Mouse (Mus musculus) kidney, embryonic 15.5 days (tissue): ENCODE results near the gene Sorcs2. TPM values are rescaled to one million over a fixed set of nuclear protein-coding genes. Genes with fewer than 3 reads are reported as not detected.

ENCODE experiments used
- ATAC-seq: fragments of 200-750 bp; cut with Nextera tagmentation; replicated peaks from 2 replicates; pipeline ENCODE4 v1.8.0; 2017; ENCODE audit warnings: moderate TSS enrichment; ENCODE audit not compliant: low FRiP score
- H3K27ac ChIP-seq: fragments of 300-500 bp; sonication (generic); 2 replicates; pipeline ENCODE4 v1.5.1; 2015; ENCODE audit warnings: mild to moderate bottlenecking, inconsistent platforms
- H3K27me3 ChIP-seq: fragments of 300-500 bp; sonication (generic); 2 replicates; pipeline ENCODE4 v1.6.1; 2015; ENCODE audit warnings: inconsistent platforms
- H3K36me3 ChIP-seq: fragments of 300-500 bp; sonication (generic); 2 replicates; pipeline ENCODE4 v1.6.1; 2015; ENCODE audit warnings: inconsistent platforms
- H3K4me1 ChIP-seq: fragments of 300-500 bp; sonication (generic); 2 replicates; pipeline ENCODE4 v1.6.1; 2015; ENCODE audit warnings: inconsistent platforms
- H3K4me2 ChIP-seq: fragments of 300-500 bp; sonication (generic); 2 replicates; pipeline ENCODE4 v1.6.1; 2015; ENCODE audit warnings: moderate library complexity, mild to moderate bottlenecking, inconsistent platforms
- H3K4me3 ChIP-seq: fragments of 300-500 bp; sonication (generic); replicated peaks from 2 replicates; pipeline ENCODE4 v1.5.1; 2015; ENCODE audit warnings: mild to moderate bottlenecking, inconsistent platforms
- H3K9ac ChIP-seq: fragments of 300-500 bp; sonication (generic); 2 replicates; pipeline ENCODE4 v1.6.1; 2015; ENCODE audit warnings: mild to moderate bottlenecking, inconsistent platforms
- H3K9me3 ChIP-seq: fragments of 300-500 bp; sonication (generic); replicated peaks from 2 replicates; pipeline ENCODE4 v1.6.1; 2016; ENCODE audit warnings: inconsistent platforms
- WGBS: fragments of 180-500 bp; shearing (Covaris S2); methylation state at CpG from one replicate; pipeline ENCODE4 v1.1.7; 2015; ENCODE audit warnings: mixed read lengths; 5-methylcytosine and 5-hydroxymethylcytosine counted together
- polyA plus RNA-seq: library from polyadenylated mRNA; unstranded; fragments of >200 nt; fragmentation: Nextera tagmentation; extraction: Ambion mirVana; gene quantifications from 2 replicates; pipeline ENCODE4 v1.2.1, GENCODE M21; 2015

Gene Sorcs2
- polyA plus RNA-seq, 1 experiment from 2014 or later, result 12.9 TPM

- no peak for ATAC-seq
- WGBS, result 89% methylated on average over 14 of the region's 14 CpGs
- Histone ChIP-seq H3K36me3 (peaks cover 4% of the 10 kb centered on the region; the same call in 1 of the 2 replicates), H3K9me3 (no peaks in the 10 kb centered on the region), H3K4me3 (no peak overlapping the region), H3K4me1 (0 out of 2 replicates have a peak, but pooled peaks cover 3% of the 10 kb centered on the region), H3K4me2 (no peak overlapping the region), H3K27ac (no peak overlapping the region), H3K27me3 (0 out of 2 replicates have a peak, but pooled peaks cover 2% of the 10 kb centered on the region), H3K9ac (no peak overlapping the region)
Observed at GRCm38 (mm10) chr5:36055876-36056275, 342.1 kb downstream of the Sorcs2 start.

DNA sequence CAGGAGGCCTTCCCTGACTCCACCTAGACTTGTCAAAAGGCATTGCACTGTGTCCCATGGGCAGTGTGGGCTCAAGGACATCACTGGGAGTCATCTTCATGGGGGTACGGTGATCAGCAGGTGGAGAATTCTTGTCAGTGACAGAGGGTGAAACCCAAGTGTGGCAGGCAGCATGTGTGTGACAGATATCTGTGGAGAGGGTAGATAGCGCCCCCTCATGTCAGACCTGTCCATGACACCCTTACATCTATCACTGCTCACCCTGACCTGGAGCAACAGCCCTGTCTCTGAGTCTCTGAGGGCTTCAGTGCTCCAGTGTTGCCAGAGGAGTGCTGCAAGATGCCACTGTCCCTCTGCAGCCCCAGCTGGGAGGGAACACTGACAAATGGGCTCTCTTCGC lies 343.4 kb downstream of the Sorcs2 start:
- peaks cover 4% of the 10 kb centered on the region; the same call in 1 of the 2 replicates for H3K36me3 ChIP-seq

GRCm38 (mm10) chr5:36043154-36043553 lies 354.8 kb downstream of the Sorcs2 start:
- Histone ChIP-seq H3K4me3 (no peak overlapping the region), H3K36me3 (no peaks in the 10 kb centered on the region), H3K9ac (no peak overlapping the region), H3K27me3 (no peaks in the 10 kb centered on the region), H3K9me3 (no peaks in the 10 kb centered on the region), H3K4me1 (peaks cover 14% of the 10 kb centered on the region), H3K4me2 (no peak overlapping the region), H3K27ac (no peak overlapping the region)
- 91% methylated on average over 2 of the region's 2 CpGs for WGBS
- no peak for ATAC-seq

More for the DNA sequence above, 343.4 kb downstream of the Sorcs2 start:
- H3K27me3 ChIP-seq, result 0 out of 2 replicates have a peak, but pooled peaks cover 2% of the 10 kb centered on the region
- no peak overlapping the region for H3K4me3 ChIP-seq
- no peak for ATAC-seq
- no peaks in the 10 kb centered on the region for H3K9me3 ChIP-seq
- no peak overlapping the region for H3K27ac ChIP-seq
- no peak overlapping the region for H3K9ac ChIP-seq
- 0 out of 2 replicates have a peak, but pooled peaks cover 3% of the 10 kb centered on the region for H3K4me1 ChIP-seq
- 72% methylated on average over 3 of the region's 3 CpGs for WGBS
- no peak overlapping the region for H3K4me2 ChIP-seq

GRCm38 (mm10) chr5:36041756-36042155 lies 356.2 kb downstream of the Sorcs2 start:
- no peaks in the 10 kb centered on the region for H3K36me3 ChIP-seq
- no peaks in the 10 kb centered on the region for H3K27me3 ChIP-seq
- H3K4me1 ChIP-seq, result peaks cover 14% of the 10 kb centered on the region
- 0 out of 2 replicates have a peak overlapping the region, but pooled peaks have one; percentile 7 for H3K27ac ChIP-seq
- no peak overlapping the region for H3K4me2 ChIP-seq
- ATAC-seq, result no peak
- no peak overlapping the region for H3K9ac ChIP-seq
- WGBS, result 85% methylated on average over 6 of the region's 6 CpGs
- H3K4me3 ChIP-seq, result no peak overlapping the region
- H3K9me3 ChIP-seq, result no peaks in the 10 kb centered on the region

- Histone ChIP-seq H3K27ac (0 out of 2 replicates have a peak overlapping the region, but pooled peaks have one; percentile 7), H3K9ac (no peak overlapping the region), H3K4me3 (no peak overlapping the region), H3K4me1 (peaks cover 14% of the 10 kb centered on the region), H3K9me3 (no peaks in the 10 kb centered on the region), H3K27me3 (no peaks in the 10 kb centered on the region), H3K36me3 (no peaks in the 10 kb centered on the region), H3K4me2 (no peak overlapping the region)
- ATAC-seq, result no peak
Observed at GRCm38 (mm10) chr5:36041236-36041562, 356.7 kb downstream of the Sorcs2 start.

- Histone ChIP-seq H3K4me2 (no peak overlapping the region), H3K9ac (no peak overlapping the region), H3K27ac (0 out of 2 replicates have a peak overlapping the region, but pooled peaks have one; percentile 7), H3K36me3 (0 out of 2 replicates have a peak, but pooled peaks cover 3% of the 10 kb centered on the region), H3K4me3 (no peak overlapping the region), H3K9me3 (no peaks in the 10 kb centered on the region), H3K27me3 (no peaks in the 10 kb centered on the region), H3K4me1 (peaks cover 14% of the 10 kb centered on the region)
- 60% methylated on average over 13 of the region's 13 CpGs for WGBS
- no peak; the same call in 1 of the 2 replicates for ATAC-seq
Observed at GRCm38 (mm10) chr5:36040398-36041235, 357.3 kb downstream of the Sorcs2 start.

DNA sequence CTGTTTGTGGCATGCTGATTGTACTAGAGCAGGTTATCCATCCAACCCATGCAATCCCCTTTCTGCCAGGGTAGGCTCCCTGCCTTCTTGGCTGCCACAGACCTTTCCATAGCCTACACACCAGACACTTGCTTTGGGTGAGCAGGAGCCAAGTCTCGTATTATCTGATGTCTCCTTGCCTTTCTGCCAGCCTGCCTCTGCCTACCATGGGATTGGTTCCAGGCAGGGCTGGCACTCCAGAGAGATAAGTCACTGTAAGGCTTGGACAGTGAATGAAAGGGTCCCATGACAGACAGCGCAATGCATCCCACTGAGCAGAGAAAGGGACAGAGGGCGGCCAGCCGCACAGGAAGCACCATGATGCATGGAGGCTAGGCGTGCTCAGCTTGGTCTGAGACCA lies 358.3 kb downstream of the Sorcs2 start:
- H3K4me2 ChIP-seq, result no peak overlapping the region
- no peaks in the 10 kb centered on the region for H3K9me3 ChIP-seq
- no peak overlapping the region for H3K9ac ChIP-seq
- no peaks in the 10 kb centered on the region for H3K27me3 ChIP-seq
- 0 out of 2 replicates have a peak, but pooled peaks cover 7% of the 10 kb centered on the region for H3K36me3 ChIP-seq
- no peak overlapping the region for H3K27ac ChIP-seq
- 89% methylated on average over 5 of the region's 5 CpGs for WGBS
- H3K4me3 ChIP-seq, result no peak overlapping the region
- ATAC-seq, result no peak
- peaks cover 14% of the 10 kb centered on the region for H3K4me1 ChIP-seq

DNA sequence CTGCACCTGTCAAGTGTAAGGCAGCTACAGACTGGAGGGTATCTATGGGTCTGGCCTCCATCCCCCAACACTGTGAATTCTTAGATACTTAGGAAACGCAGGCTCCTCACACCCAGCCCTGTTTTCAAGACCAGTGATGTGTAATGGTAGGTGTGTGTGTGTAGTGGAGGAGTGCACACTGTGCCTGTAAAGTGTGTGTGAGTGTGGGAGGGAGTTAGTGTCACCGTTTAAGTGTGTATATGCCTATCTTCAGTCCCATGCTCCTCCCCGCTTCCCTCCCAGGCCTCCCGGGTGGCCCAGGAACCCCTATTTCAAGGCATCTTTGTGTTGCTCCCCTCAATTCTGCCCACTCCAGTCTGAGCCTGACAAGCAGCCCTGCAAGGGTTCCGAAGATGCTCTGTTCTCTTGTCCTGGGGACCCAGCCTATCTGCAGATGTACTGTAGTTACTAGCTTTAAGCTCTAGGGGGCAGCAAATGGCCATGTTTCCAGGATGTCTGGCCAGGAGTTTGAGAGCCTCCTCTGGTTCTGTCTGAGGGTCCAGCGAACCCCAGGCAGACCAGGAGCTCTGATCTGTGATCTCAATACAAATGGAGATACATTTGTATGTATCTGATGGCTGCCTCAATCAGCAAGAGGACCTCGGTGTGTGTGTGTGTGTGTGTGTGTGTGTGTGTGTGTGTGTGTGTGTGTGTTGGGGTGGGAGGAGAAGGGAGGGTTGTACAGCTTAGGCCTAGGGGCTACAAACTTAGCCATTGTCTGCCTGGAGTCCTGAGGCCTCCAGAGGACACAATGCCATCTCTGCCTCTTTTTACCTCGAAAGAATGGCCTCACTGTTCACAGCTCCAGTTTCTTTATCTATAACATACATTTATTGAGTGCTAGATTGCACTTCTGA lies 364.2 kb downstream of the Sorcs2 start:
- H3K27ac ChIP-seq, result no peak overlapping the region
- H3K4me1 ChIP-seq, result no peaks in the 10 kb centered on the region
- WGBS, result 52% methylated on average over 8 of the region's 8 CpGs
- no peaks in the 10 kb centered on the region for H3K9me3 ChIP-seq
- no peak overlapping the region for H3K4me2 ChIP-seq
- H3K9ac ChIP-seq, result no peak overlapping the region
- no peaks in the 10 kb centered on the region for H3K27me3 ChIP-seq
- no peak overlapping the region for H3K4me3 ChIP-seq
- ATAC-seq, result no peak
- 0 out of 2 replicates have a peak, but pooled peaks cover 12% of the 10 kb centered on the region for H3K36me3 ChIP-seq

DNA sequence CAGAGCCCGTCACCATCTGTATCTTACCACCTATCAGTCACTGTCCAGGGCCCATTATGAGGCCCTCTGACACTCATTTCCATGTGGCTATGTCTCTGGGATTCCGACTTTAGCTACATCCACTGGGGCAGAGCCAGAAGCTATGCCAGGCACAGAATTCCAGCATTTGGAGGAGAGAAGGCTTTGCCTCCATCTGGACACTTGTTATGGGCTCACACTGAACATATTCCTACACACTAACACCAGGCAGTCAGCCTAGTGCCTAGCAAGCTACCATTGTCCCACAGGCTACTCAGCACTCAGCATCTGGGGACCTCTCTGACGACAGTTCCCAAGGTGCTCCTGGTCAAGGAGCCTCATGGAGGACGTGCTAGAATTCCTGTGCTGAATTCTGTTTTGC lies 372.9 kb downstream of the Sorcs2 start:
- H3K9ac ChIP-seq, result no peak overlapping the region
- 0 out of 2 replicates have a peak, but pooled peaks cover 5% of the 10 kb centered on the region for H3K36me3 ChIP-seq
- no peaks in the 10 kb centered on the region for H3K27me3 ChIP-seq
- no peak overlapping the region for H3K4me2 ChIP-seq
- H3K9me3 ChIP-seq, result no peaks in the 10 kb centered on the region
- 87% methylated on average over 4 of the region's 4 CpGs for WGBS
- H3K27ac ChIP-seq, result no peak overlapping the region
- no peak overlapping the region for H3K4me3 ChIP-seq
- no peak for ATAC-seq
- no peaks in the 10 kb centered on the region for H3K4me1 ChIP-seq

DNA sequence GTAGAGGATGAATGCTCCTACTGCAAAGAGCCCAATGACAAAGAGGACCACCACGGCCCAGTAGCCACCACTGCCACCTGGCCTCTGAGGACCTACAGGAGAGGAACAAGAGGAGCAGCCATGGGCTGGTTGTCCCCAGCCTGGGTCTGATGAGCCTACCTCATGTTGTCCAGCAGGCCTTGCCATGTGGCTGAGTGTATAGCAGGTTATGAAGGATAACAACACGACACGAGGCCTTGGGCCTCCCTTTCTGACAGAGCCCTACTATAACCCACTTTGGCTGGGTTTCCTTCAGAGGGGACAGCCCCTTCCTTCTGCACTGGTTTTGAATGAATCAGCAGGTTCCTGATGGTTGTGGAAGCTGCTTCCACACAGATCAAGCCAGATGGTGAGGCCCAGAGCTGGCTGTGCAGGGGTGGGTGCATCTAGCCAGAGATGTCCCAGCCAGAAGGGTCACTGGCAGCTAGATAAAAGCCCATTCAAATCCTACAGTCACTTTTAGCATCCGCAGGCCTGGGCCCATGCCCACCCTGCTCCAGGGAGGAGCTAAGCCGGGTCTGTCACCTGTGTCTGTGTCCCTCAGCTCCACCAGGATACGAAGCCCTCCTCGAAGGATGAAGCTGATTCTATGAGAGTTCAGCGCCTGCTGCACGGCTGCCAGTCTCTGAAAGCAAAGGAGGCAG lies 373.8 kb downstream of the Sorcs2 start:
- H3K4me1 ChIP-seq, result no peaks in the 10 kb centered on the region
- no peaks in the 10 kb centered on the region for H3K27me3 ChIP-seq
- no peak overlapping the region for H3K4me2 ChIP-seq
- H3K9ac ChIP-seq, result no peak overlapping the region
- no peak for ATAC-seq
- no peak overlapping the region for H3K27ac ChIP-seq
- 91% methylated on average over 9 of the region's 9 CpGs for WGBS
- H3K9me3 ChIP-seq, result no peaks in the 10 kb centered on the region
- no peak overlapping the region for H3K4me3 ChIP-seq
- no peaks in the 10 kb centered on the region for H3K36me3 ChIP-seq

- H3K27me3 ChIP-seq, result no peaks in the 10 kb centered on the region
- no peak for ATAC-seq
- H3K4me3 ChIP-seq, result no peak overlapping the region
- no peaks in the 10 kb centered on the region for H3K4me1 ChIP-seq
- H3K27ac ChIP-seq, result no peak overlapping the region
- H3K36me3 ChIP-seq, result peaks cover 9% of the 10 kb centered on the region; the same call in 1 of the 2 replicates
- H3K4me2 ChIP-seq, result no peak overlapping the region
- no peaks in the 10 kb centered on the region for H3K9me3 ChIP-seq
- H3K9ac ChIP-seq, result no peak overlapping the region
- 94% methylated on average over 1 of the region's 1 CpGs for WGBS
Observed at GRCm38 (mm10) chr5:36022361-36022760, 375.6 kb downstream of the Sorcs2 start.
